Mouse (Mus musculus) forebrain, embryonic 10.5 days (tissue): ENCODE data around the gene Cnot1. TPM values are rescaled to one million over a fixed set of nuclear protein-coding genes. Genes with fewer than 3 reads are reported as not detected.
"Not testable (repeated sequence)": the region's sequence is repeated elsewhere in the genome, so short reads cannot be mapped to it uniquely, and the experiment has no call there.

ENCODE experiments used
- DNase-seq: peaks from one replicate; pipeline ENCODE4 v3.0.0-alpha.2; 2017; ENCODE audit warnings: low spot score; ENCODE audit errors: extremely low spot score
- H3K27ac ChIP-seq: fragments of 300-500 bp; sonication (generic); 2 replicates; pipeline ENCODE4 v1.5.1; 2016; ENCODE audit warnings: mild to moderate bottlenecking
- H3K27me3 ChIP-seq: fragments of 300-500 bp; sonication (generic); 2 replicates; pipeline ENCODE4 v1.6.1; 2016; ENCODE audit warnings: mild to moderate bottlenecking; ENCODE audit not compliant: poor library complexity, severe bottlenecking
- H3K36me3 ChIP-seq: fragments of 300-500 bp; sonication (generic); replicated peaks from 2 replicates; pipeline ENCODE4 v1.6.1; 2016; ENCODE audit warnings: mild to moderate bottlenecking, moderate library complexity
- H3K4me1 ChIP-seq: fragments of 300-500 bp; sonication (generic); 2 replicates; pipeline ENCODE4 v1.6.1; 2016
- H3K4me3 ChIP-seq: fragments of 300-500 bp; sonication (generic); 2 replicates; pipeline ENCODE4 v1.5.1; 2016; ENCODE audit warnings: mild to moderate bottlenecking, moderate library complexity
- H3K9me3 ChIP-seq: fragments of 300-500 bp; sonication (generic); 2 replicates; pipeline ENCODE4 v1.6.1; 2016; ENCODE audit warnings: mild to moderate bottlenecking, moderate library complexity
- whole genome bisulfite sequencing: fragments of 180-500 bp; shearing (Covaris S2); methylation state at CpG from one replicate; pipeline ENCODE4 v1.1.7; 2016; 5-methylcytosine and 5-hydroxymethylcytosine counted together
- polyA plus RNA-seq: library from polyadenylated mRNA; unstranded; fragments of >200 nt; fragmentation: Nextera tagmentation; extraction: Ambion mirVana; gene quantifications from 2 replicates; pipeline ENCODE4 v1.2.1, GENCODE M21; 2016

The Cnot1 gene
- polyA plus RNA-seq, 1 experiment from 2014 or later: 122 TPM

DNA sequence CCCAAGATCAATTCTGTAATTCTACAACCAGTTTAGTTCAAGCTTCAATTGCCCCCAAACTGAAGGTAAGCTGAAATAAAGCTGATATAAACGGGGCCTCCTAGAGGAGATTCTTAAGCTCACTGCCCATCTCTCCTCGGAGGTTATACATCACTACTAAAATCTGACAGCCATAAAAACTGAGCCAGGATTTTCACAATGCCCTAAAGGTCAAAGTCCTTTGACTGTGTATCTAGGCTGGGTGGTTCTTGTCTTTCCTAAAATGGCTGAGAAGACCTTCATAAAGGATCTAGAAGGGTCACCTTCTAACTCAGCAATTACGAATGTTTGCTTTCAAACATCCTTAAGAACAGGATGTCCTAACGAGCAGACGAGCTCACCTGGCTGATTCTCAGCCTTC is 1.9 kb upstream of the Cnot1 start:
- no peaks in the 10 kb centered on the region for H3K9me3 ChIP-seq
- 83% methylated on average over 5 of the region's 5 CpGs for WGBS
- peaks cover 18% of the 10 kb centered on the region for H3K36me3 ChIP-seq

GRCm38 (mm10) chr8:95808631-95809030 is 1.4 kb upstream of the Cnot1 start:
- H3K27ac ChIP-seq: no peak overlapping the region
- no peak for DNase-seq
- H3K36me3 ChIP-seq: peaks cover 23% of the 10 kb centered on the region
- 87% methylated on average over 4 of the region's 4 CpGs for WGBS
- no peaks in the 10 kb centered on the region for H3K27me3 ChIP-seq
- no peaks in the 10 kb centered on the region for H3K9me3 ChIP-seq
- no peak overlapping the region for H3K4me3 ChIP-seq
- peaks cover 24% of the 10 kb centered on the region for H3K4me1 ChIP-seq

More for the DNA sequence above, 1.9 kb upstream of the Cnot1 start:
- DNase-seq: no peak
- Histone ChIP-seq H3K4me3 (no peak overlapping the region), H3K27ac (no peak overlapping the region), H3K27me3 (no peaks in the 10 kb centered on the region), H3K4me1 (peaks cover 24% of the 10 kb centered on the region)

- H3K27me3 ChIP-seq: no peaks in the 10 kb centered on the region
- H3K9me3 ChIP-seq: no peaks in the 10 kb centered on the region
- WGBS: 0% methylated on average over 20 of the region's 20 CpGs
- DNase-seq: peak; percentile 92
- peak overlapping the region; percentile 99 for H3K4me3 ChIP-seq
- H3K27ac ChIP-seq: peak overlapping the region; percentile 98
- peaks cover 27% of the 10 kb centered on the region for H3K36me3 ChIP-seq
- peaks cover 24% of the 10 kb centered on the region for H3K4me1 ChIP-seq
These were observed 597 bp upstream of the Cnot1 start for GRCm38 (mm10) chr8:95807861-95808260.

DNA sequence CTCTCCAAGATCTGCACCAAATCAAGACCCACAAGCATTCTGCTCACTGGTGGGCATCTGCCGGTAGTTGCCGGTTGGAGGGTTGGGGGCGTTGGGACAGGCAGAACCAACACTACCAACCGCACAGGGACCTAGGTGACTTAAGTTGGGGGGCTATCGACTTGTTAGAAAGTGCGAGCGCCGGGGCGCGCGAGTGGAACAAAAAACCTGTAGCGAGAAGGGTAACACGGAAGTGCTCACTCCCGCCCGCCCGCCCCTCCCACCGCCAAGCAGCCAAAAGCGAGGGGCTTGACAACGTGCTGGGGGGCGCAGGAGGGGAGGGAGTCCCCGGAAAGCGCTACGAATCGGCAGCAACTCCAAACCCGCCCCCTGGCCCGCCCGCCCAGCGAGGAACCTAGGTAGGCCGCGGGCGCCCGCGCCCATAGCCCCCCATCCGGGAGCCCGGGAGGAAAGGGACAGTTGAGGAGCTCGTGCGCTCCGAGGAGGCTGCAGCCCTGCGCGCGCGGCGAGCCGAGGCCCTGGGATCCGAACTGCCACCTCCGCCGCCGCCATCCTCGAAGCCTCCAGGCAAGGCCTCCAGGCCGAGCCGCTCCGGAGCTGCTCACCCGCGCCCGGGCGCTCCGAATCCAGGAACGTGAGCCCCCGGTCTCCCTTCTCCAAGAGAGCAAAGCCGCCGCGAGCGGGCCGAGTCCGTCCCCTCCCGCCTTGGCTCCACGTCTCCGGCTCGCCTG is 638 bp downstream of the Cnot1 start:
- Histone ChIP-seq H3K9me3 (no peaks in the 10 kb centered on the region), H3K36me3 (peaks cover 39% of the 10 kb centered on the region), H3K27ac (peak overlapping the region; percentile 98), H3K27me3 (no peaks in the 10 kb centered on the region), H3K4me1 (peaks cover 29% of the 10 kb centered on the region), H3K4me3 (peak overlapping the region; percentile 99)
- under 1% methylated on average over 69 of the region's 69 CpGs for WGBS
- peak; percentile 30 for DNase-seq

- Histone ChIP-seq H3K27me3 (no peaks in the 10 kb centered on the region), H3K9me3 (no peaks in the 10 kb centered on the region), H3K4me3 (peak overlapping the region; percentile 99), H3K27ac (no peak overlapping the region), H3K36me3 (peaks cover 50% of the 10 kb centered on the region), H3K4me1 (peaks cover 30% of the 10 kb centered on the region)
- no peak for DNase-seq
- WGBS: 85% methylated on average over 2 of the region's 2 CpGs
These were observed 1.8 kb downstream of the Cnot1 start for GRCm38 (mm10) chr8:95805482-95805881.

DNA sequence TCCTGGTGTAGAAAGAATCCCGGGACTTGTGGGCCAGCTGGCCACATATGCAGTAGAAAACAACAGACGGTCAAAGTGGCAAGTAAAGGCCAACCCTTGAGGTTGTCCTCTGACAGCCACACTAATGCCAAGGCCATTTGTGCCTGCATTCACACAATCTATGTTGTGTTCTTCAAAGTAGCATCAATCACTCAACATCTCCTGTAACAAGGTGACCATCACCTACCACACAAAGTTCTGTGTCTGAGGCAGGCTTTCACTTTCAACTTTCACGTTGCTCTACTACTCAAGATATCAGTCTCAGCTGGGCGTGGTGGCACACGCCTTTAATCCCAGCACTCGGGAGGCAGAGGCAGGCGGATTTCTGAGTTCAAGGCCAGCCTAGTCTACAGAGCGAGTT is 5.0 kb downstream of the Cnot1 start:
- H3K9me3 ChIP-seq: no peaks in the 10 kb centered on the region
- H3K4me1 ChIP-seq: peaks cover 26% of the 10 kb centered on the region
- DNase-seq: no peak
- H3K4me3 ChIP-seq: no peak overlapping the region
- no peak overlapping the region for H3K27ac ChIP-seq
- WGBS: 94% methylated on average over 8 of the region's 8 CpGs
- peaks cover 81% of the 10 kb centered on the region for H3K36me3 ChIP-seq
- no peaks in the 10 kb centered on the region for H3K27me3 ChIP-seq

DNA sequence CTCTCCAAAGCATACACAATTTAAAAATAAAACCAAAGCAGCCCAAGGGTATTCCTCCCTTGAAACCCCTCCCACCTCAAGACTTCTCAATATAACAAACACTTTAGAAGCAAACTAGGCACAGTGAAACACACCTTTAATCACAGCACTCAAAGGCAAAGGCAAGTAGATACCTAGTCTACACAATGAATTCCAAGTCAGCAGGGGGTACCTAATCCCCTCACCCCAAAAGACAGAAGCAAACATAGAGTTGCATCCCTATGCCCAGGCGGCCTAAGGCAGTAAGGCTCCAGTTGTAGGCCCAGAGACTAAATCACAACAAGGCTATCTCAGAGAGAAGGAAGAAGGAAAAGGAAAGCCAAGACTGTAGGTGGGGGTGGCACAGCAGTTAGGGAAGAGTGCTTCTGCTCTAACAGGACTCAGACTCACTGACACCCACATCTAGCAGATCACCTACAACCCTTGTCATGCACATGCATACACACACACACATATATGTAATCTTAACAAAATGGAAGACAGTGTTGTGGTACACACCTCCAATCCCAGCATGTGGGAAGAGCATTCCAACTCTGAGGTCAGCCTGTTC is 5.7 kb downstream of the Cnot1 start:
- no peak overlapping the region for H3K27ac ChIP-seq
- H3K4me1 ChIP-seq: peaks cover 26% of the 10 kb centered on the region
- no peak for DNase-seq
- H3K27me3 ChIP-seq: no peaks in the 10 kb centered on the region
- no peak overlapping the region for H3K4me3 ChIP-seq
- WGBS: 66% methylated on average over 1 of the region's 1 CpGs
- H3K9me3 ChIP-seq: no peaks in the 10 kb centered on the region
- H3K36me3 ChIP-seq: peaks cover 88% of the 10 kb centered on the region

DNA sequence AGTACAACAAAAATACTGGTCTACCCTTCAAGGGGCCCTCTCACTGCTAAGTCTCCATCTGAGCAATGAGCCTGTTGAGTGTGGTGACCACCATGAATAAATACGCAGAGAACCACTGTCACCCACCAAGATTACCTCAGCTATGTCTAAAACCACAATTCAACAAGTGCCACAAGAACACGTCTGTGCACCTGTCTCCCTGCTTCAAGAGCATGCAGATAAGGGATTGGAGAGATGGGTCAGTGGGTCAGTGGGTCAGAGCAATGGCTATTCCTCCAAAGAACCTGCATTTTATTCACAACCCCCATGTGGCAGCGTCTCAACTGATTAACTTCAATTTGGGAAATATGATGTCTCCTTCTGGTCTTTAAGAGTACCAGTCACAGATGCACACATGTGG is 6.9 kb downstream of the Cnot1 start:
- H3K27me3 ChIP-seq: no peaks in the 10 kb centered on the region
- 92% methylated on average over 3 of the region's 3 CpGs for WGBS
- no peak for DNase-seq
- no peak overlapping the region for H3K4me3 ChIP-seq
- H3K36me3 ChIP-seq: peaks cover 94% of the 10 kb centered on the region
- no peak overlapping the region for H3K27ac ChIP-seq
- H3K4me1 ChIP-seq: peaks cover 16% of the 10 kb centered on the region
- H3K9me3 ChIP-seq: no peaks in the 10 kb centered on the region

DNA sequence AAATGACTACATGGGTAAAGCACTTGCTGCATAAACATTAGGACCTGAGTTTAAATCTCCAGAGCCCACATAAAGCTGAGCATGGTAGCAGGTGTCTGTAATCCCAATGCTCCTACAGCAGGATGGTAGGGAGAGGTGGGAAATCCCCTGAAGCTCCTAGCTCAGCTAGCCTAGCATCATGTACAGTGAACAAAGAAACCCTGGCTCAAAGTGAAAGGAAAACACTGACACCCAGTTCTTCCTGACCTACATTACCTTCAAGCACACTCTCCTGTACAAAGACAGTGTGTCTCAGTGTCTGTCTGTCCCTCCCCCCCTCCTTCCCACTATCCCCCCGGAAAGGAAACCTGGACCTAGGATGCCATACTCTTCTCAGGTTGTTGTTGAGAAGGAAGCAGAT is 7.4 kb downstream of the Cnot1 start:
- Histone ChIP-seq H3K9me3 (no peaks in the 10 kb centered on the region), H3K27me3 (no peaks in the 10 kb centered on the region), H3K4me3 (no peak overlapping the region), H3K36me3 (peaks cover 91% of the 10 kb centered on the region), H3K27ac (no peak overlapping the region), H3K4me1 (peaks cover 11% of the 10 kb centered on the region; the same call in 1 of the 2 replicates)
- no peak for DNase-seq
- WGBS: 93% methylated on average over 1 of the region's 1 CpGs

DNA sequence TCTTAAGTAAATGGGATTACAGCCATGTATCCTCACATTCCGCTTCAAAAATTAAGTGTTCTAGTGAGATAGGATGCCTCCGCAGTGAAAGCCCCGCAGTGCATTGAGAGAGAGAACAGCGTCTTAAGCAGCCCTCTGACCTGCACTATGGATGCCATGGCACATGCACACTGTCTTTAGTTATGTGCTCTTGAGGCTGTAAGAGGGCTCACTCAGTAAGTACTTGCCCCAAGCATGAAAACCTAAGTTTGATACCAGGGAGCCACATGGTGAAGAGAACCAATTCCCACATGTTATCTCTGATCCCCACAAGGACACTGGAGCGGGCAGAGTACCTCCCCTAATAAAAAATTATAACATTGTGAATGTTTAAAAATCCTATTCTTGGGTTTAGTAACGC is 8.1 kb downstream of the Cnot1 start:
- no peak overlapping the region for H3K4me3 ChIP-seq
- no peak overlapping the region for H3K27ac ChIP-seq
- H3K36me3 ChIP-seq: peaks cover 86% of the 10 kb centered on the region
- DNase-seq: no peak
- 99% methylated on average over 6 of the region's 6 CpGs for WGBS
- no peaks in the 10 kb centered on the region for H3K9me3 ChIP-seq
- H3K27me3 ChIP-seq: no peaks in the 10 kb centered on the region
- H3K4me1 ChIP-seq: peaks cover 7% of the 10 kb centered on the region; the same call in 1 of the 2 replicates

DNA sequence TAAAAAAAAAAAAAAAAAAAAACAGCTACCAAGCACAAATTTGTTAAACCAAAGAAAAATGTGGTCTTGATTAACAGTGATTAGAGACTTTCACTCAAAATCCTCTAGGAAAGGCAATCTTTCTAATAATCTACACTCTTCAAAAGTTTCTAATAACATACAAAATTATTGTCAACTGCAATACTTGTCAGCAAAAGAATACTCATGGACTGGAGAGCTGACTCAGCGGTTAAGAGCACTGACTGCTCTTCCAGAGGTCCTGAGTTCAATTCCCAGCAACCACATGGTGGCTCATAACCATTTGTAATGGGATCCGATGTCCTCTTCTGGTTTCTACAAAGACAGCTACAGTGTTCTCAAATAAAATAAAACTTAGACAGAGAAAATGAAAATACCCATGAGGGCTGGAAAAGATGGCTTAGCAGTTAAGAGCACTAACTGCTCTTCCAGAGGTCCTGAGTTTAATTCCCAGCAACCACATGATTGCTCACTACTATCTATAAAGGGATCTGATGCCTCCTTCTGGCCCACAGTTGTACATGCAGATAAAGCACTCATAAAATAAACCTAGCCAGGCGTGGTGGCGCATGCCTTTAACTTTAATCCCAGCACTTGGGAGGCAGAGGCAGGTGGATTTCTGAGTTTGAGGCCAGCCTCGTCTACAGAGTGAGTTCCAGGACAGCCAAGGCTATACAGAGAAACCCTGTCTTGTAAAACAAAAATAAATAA is 11.8 kb downstream of the Cnot1 start:
- DNase-seq, H3K27me3 ChIP-seq, H3K27ac ChIP-seq, H3K4me3 ChIP-seq, H3K9me3 ChIP-seq, H3K4me1 ChIP-seq: not testable (repeated sequence)
- WGBS: 92% methylated on average over 5 of the region's 5 CpGs
- H3K36me3 ChIP-seq: peaks cover 85% of the 10 kb centered on the region

GRCm38 (mm10) chr8:95785591-95785990 is 21.7 kb downstream of the Cnot1 start:
- Histone ChIP-seq H3K27me3 (no peaks in the 10 kb centered on the region), H3K4me3 (no peak overlapping the region), H3K9me3 (no peaks in the 10 kb centered on the region), H3K4me1 (no peaks in the 10 kb centered on the region), H3K36me3 (peaks cover 100% of the 10 kb centered on the region), H3K27ac (no peak overlapping the region)
- DNase-seq: no peak
- 95% methylated on average over 3 of the region's 4 CpGs for WGBS

GRCm38 (mm10) chr8:95782628-95783027 is 24.6 kb downstream of the Cnot1 start:
- Histone ChIP-seq H3K9me3 (peaks cover 7% of the 10 kb centered on the region; the same call in 1 of the 2 replicates), H3K36me3 (peaks cover 99% of the 10 kb centered on the region), H3K27ac (no peak overlapping the region), H3K4me3 (no peak overlapping the region), H3K27me3 (no peaks in the 10 kb centered on the region), H3K4me1 (no peaks in the 10 kb centered on the region)
- DNase-seq: no peak
